Mouse (Mus musculus): ENCODE data around the gene Nxpe3.

Nxpe3 gene

DNA sequence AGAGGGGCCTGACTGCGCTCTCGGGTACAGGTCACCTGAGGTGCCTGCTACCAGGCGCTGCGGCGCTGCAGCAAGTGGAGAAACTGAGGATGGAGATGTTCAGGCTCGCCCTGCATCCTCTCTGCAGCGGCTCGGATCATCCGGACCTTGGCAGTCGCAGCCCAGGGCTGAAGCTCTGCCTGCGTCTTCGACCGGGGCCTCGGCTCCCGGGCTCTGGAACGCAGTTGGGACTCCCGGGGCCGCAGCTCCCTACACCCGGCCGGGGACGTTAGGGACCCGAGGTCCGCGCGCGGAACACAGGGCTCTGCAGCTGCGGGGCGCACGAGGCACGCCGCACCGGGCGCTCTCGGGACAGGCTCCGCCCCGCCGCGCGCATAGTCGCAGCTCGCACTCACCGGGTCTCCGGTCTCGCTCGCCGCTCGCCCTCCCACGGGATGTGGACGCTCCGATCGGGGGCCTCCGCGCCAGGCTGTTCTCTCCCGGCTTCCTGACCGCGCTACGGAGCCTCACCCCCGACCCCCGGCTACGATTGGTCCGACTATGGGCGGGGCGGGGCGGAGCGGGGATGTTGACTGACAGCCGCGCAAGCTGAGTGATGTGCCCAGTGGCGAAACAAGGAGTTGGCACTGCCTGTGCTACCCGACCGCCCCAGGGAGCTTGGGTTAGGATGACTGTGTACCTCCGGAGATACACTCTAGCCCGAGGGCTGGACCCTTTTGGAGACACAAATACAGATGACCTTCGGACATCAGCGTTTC, at the start of gene Nxpe3:
TSS of gene Nxpe3 (minus strand) at position 393 of the 758 bp plus-strand sequence.
- DNase-seq: peak; percentile 89 to 93

- DNase-seq: no peak
Measured at GRCm38 (mm10) chr16:55940781-55941180, 45.7 kb upstream of the Nxpe3 start.

- DNase-seq: peak; percentile 30 to 49
Measured at GRCm38 (mm10) chr16:55939703-55940102, 44.6 kb upstream of the Nxpe3 start.

DNA sequence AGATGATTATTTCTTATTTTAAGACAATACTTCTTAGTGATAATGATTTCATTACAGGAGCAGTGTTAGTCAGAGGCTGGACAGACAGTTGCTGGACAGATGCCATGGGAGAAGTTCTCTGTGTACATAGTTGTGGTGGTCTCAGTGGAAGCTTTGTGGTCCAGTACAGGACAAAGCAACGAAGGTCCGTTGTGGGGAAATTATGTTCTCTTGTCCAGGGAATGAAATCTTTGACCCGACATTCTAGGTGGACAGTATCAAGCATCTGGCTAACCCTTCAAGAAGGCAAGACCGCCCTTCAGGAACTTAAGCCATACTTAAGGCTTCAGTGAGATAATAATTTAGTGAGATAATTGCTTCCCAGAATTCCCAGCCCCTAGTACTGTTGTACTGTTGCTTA, 43.7 kb upstream of the Nxpe3 start:
- DNase-seq: no peak

- peak; percentile 89 to 93 for DNase-seq
Measured at GRCm38 (mm10) chr16:55934453-55935037, 39.5 kb upstream of the Nxpe3 start, which contains the start of gene Cep97. Gene Cep97, minus strand, starts transcription at chr16:55934855.

- DNase-seq: peak; percentile 46 to 62
Measured at GRCm38 (mm10) chr16:55933681-55934343, 38.7 kb upstream of the Nxpe3 start.

DNA sequence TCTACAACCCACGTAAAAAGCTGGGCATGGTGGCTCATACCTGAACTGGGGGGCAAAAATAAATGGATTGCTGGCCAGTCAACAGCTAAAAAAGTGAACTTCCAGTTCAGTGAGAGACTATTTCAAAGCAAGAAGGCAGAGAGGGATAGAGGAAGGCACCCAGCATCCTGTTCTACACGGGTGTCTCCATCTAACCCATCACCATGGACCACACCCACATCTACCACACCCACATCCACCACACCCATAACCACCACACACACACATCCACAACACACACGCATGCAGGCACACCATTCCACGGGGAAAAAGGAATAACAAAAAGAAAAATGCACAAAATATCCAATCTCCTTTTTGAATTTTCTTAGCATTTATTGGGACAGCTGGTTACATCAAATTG, 28.9 kb upstream of the Nxpe3 start:
- no peak for DNase-seq

DNA sequence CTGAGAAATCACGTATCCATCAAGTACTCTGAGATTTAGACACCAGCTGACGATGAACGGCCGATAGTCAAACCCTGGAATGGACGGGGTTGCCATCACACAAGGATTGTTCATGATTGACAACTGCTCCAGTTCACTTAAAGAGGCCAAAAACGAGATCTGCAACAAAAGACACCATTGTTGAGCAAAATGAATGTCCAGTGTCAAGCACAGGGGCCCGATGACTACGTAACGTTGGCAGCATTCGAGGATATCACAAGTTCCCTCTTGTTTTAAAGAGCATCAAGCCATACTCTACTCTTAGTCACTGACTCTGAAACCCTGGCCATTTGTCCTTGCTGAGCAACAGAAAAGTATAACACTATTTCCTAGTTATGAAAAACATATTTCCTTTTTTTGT, 27.0 kb upstream of the Nxpe3 start:
- DNase-seq: no peak

DNA sequence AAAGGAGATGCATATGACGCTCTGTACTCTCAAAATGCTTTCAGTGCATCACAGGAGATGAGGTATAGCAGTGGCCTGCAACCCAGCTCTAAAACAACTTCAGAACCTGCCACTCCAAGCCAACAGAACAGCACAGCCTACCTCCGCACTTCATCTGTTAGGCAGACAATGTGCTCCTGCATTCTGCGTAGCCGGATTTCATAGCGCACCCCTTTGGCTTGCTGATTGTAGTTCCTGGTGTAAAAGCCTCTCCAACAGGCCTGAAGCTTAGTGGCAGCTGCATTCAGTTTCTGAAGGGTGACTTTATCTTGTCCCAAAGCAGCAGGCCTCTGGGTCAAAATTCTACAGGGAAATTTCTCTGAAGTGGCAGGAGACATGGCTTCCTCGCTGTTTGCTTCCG, 19.6 kb upstream of the Nxpe3 start:
- DNase-seq: no peak

DNA sequence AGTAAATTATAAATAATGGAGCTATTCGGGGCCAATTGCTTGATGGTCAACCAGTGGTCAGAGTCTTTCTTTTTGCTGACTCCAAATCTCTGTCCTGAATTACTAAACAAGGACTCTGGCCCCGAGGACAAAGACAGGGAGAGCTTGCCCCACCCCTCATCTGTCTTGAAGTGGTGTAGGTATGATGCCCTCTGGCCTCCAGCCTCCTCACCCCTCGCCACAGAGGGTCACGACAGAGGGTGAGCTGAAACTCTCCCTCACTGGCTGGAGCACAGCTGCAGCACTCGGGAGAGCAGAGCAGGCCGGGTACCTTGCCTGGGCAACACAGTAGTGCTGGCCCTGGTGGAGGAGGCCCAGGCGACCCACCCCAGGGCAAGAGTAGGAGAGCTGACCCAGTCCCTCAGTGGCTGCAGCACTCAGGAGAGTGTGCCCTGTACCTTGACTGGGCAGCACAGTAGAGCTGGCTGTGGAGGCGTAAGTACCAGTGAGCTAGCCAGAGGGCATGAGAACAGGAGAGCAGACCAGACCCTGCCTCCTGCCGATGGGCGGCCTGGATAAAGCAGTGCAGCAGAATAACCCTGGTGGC, 15.2 kb upstream of the Nxpe3 start:
- peak; percentile 16 to 44 for DNase-seq

- DNase-seq: no peak
Measured at GRCm38 (mm10) chr16:55906928-55907679, 12.0 kb upstream of the Nxpe3 start.

DNA sequence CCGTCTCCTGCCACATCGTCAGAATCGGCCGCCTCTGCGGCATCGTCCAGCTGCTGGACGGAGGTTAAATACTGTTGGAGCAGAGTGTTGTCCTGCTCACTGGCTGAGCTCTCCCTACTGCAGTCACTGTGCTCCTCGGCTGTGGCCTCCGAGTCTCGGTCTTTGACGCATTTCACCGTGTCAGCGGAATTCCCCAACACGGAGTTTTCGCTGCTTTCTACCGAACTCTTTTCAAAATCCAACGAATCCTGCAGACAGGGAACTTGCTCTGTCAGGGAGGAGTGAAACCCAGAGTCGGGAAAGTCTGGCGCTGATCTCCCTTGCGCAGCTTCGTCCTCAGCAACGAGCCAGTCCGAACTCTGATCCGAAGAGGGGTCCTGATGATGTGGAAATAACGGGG, 10.3 kb upstream of the Nxpe3 start:
- no peak for DNase-seq

DNA sequence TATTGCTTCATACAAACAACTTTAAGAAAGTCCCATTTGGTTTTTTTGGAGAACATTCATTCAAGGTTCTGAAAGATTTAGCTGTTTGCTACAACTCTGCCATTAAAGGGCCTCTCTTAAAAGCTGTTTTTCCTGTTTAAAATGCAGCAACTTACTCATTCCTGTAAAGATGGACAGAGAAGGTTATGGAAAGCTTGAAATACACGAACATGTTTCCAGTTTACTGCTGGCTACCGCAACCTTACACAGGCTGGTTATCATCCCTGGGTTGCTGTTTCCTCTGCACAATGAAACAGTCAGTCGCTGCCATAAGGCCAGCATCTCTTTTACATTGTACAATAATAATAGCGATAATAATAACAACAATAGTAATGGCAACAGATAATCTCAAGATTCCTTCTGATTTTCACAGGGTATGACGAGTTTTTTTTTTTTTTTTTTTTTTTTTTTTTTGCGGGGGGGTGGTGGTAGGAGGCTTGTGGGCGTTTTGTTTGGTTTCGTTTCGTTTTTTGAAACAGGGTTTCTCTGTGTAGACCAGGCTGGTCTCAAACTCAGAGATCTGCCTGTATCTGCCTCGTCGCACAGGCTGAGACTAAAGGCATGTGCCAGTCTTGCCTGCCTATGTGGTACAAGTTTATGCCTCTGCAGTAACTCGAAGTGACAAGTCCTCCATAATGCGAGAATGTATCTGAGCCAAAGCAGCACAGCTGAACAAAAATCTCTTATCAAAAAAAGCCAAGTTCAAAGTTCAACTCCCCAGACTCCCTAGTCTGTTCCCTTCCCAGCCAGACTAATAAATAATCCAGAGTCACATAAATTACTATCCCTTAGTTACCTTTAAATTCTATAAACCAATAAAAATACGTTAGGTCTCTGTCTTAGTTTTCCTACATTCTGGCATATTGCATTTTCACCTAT, 7.0 kb upstream of the Nxpe3 start:
- no peak for DNase-seq

DNA sequence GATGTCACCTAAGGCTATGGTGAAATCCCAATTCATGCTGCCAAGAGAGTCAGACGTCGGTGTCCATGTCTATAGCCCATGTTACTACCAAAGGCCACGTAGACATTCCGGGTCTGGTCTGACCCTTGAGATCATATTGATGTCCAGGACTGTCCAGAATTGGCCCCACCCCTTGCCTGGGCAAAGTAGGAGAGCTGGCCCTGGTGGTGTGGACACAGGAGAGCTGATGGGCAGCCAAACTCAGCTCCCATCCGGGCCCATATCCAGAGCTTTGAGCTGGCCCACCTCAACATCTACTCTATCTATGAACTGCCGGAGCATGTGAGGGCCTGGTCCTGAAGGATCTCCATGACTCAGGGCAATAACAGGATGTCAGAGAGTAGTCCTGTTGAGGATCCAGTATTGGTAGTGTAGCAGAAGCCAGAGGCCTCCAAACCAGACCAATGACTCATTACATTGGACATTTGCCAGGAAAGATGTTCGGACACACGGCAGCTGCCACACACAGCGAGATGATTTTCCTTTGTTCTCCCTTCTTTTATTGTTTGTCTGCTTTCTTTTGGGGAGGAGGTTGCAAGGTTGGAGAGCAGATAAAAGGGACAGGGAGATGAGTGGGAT, 3.4 kb upstream of the Nxpe3 start:
- DNase-seq: no peak

DNA sequence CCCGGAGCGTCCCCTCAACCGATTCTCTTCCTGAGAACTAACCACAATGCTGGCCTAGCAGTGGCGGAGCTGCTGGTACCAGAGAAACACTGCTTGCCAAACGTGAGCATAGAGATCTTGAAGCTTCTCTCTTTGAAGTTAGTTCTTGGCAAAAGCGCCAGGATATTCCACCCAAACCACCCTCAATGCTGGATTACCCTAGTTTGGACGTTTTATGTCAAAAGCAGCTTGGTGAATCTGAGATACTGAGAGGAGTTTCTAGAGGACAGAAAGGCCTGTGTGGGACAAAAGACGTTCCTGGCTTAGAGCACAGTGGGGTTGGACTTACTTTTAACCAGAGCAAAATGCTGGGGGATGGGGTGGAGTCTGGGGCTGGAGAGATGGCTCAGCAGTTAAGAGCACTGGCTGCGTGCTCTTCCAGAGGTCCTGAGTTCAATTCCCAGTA, 588 bp upstream of the Nxpe3 start:
- DNase-seq: no peak

- peak in 1 of 2 experiments; percentile 56 for DNase-seq
Measured at GRCm38 (mm10) chr16:55894536-55894892, 571 bp downstream of the Nxpe3 start.

- no peak for DNase-seq
Measured at GRCm38 (mm10) chr16:55893410-55894107, 1.5 kb downstream of the Nxpe3 start.

DNA sequence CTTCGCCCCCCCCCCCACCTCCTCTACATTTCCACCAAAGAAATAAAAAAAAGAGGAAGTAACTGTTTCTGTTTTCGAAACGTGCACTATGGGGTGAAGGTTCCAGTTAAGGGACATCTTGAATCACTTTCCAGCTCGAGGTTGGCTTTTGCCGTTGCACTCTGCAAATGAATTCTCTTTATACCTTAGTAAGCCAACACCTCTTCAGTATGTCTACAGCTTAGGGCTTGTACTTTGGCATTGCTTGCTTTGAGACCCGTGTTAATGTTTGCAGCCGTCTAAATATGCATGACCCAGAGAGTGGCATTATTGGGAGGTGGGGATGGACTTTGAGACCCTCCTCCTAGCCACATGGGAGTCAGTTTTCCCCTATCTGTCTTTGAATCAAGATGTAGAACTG, 2.6 kb downstream of the Nxpe3 start:
- DNase-seq: no peak

DNA sequence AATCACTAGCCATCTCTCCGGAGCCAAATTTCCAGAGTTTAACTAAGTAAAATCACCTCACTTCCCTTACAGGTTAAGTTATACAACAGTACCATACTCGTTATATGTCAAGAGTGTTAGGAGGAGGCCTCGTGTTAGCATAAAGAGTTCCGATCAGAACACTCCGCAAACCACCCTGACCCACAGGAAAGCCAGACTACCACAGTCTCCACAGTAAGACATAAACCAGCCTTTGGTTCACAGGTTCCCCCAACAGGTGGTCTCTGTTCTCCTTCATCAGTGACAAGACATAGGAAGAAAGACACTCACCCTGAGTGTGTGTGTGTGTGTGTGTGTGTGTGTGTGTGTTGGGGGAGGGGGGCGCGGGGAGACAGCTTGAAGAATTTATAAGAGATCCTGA, 3.7 kb downstream of the Nxpe3 start:
- no peak for DNase-seq

- DNase-seq: no peak
Measured at GRCm38 (mm10) chr16:55890346-55891136, 4.5 kb downstream of the Nxpe3 start.

All from kidney, postnatal 4 days (tissue).